Mouse (Mus musculus): Measurements from ENCODE around the gene 1600014C23Rik. TPM values are rescaled to one million over a fixed set of nuclear protein-coding genes. Genes with fewer than 3 reads are reported as not detected.

1600014C23Rik gene
- polyA plus RNA-seq, 1 experiment from 2014 or later = not detected

GRCm38 (mm10) chr17:45726249-45726648, 7.4 kb downstream of the 1600014C23Rik start:
- DNase-seq (ENCODE audit: low spot score) (peak; percentile 82), ATAC-seq (peak; percentile 83)
- TF ChIP-seq CTCF (IDR thresholded peaks at IDR 0.05) (no peak), EP300 (IDR thresholded peaks at IDR 0.05) (no peak)
- H3K9me3 ChIP-seq (ENCODE audit: low read length) = no peaks in the 10 kb centered on the region
- H3K4me1 ChIP-seq (ENCODE audit: insufficient read depth, low read depth, low read length) = peaks cover 3% of the 10 kb centered on the region; the same call in 1 of the 2 replicates
- H3K27ac ChIP-seq (ENCODE audit: low read length) = peak overlapping the region; percentile 79; the same call in 1 of the 2 replicates
- H3K9ac ChIP-seq (replicated peaks; ENCODE audit: low read depth) = no peak overlapping the region
- H3K4me3 ChIP-seq (ENCODE audit: low read depth, low read length) = no peak overlapping the region
- no peaks in the 10 kb centered on the region for H3K36me3 ChIP-seq (ENCODE audit: insufficient read depth, low read length)
- H3K4me2 ChIP-seq (replicated peaks; ENCODE audit: low read depth, low read length) = no peak overlapping the region
- no peaks in the 10 kb centered on the region for H3K27me3 ChIP-seq (replicated peaks; ENCODE audit: insufficient read depth, low read length)
- WGBS = 31% methylated on average over 7 of the region's 7 CpGs

- Histone ChIP-seq H3K36me3 (ENCODE audit: insufficient read depth, low read length) (no peaks in the 10 kb centered on the region), H3K4me3 (ENCODE audit: low read depth, low read length) (no peak overlapping the region), H3K27ac (ENCODE audit: low read length) (no peak overlapping the region), H3K9me3 (ENCODE audit: low read length) (no peaks in the 10 kb centered on the region), H3K4me2 (replicated peaks; ENCODE audit: low read depth, low read length) (0 out of 2 replicates have a peak overlapping the region, but pooled peaks have one; percentile 75), H3K9ac (replicated peaks; ENCODE audit: low read depth) (no peak overlapping the region), H3K4me1 (ENCODE audit: insufficient read depth, low read depth, low read length) (peaks cover 3% of the 10 kb centered on the region; the same call in 1 of the 2 replicates), H3K27me3 (replicated peaks; ENCODE audit: insufficient read depth, low read length) (no peaks in the 10 kb centered on the region)
- ATAC-seq = no peak
- TF ChIP-seq EP300 (IDR thresholded peaks at IDR 0.05) (no peak), CTCF (IDR thresholded peaks at IDR 0.05) (no peak)
- DNase-seq (ENCODE audit: low spot score) = no peak
- 85% methylated on average over 10 of the region's 10 CpGs for WGBS
These were observed 9.1 kb downstream of the 1600014C23Rik start for GRCm38 (mm10) chr17:45724574-45724921.

- no peak overlapping the region for H3K27ac ChIP-seq (ENCODE audit: low read length)
- H3K36me3 ChIP-seq (ENCODE audit: insufficient read depth, low read length) = no peaks in the 10 kb centered on the region
- H3K9me3 ChIP-seq (ENCODE audit: low read length) = no peaks in the 10 kb centered on the region
- DNase-seq (ENCODE audit: low spot score) (peak; percentile 90), ATAC-seq (peak; percentile 58)
- H3K4me1 ChIP-seq (ENCODE audit: insufficient read depth, low read depth, low read length) = peaks cover 3% of the 10 kb centered on the region; the same call in 1 of the 2 replicates
- no peak for TF ChIP-seq EP300 (IDR thresholded peaks at IDR 0.05)
- TF ChIP-seq CTCF (IDR thresholded peaks at IDR 0.05) = peak; percentile 99
- peak overlapping the region; percentile 75 for H3K4me2 ChIP-seq (replicated peaks; ENCODE audit: low read depth, low read length)
- WGBS = 4% methylated on average over 25 of the region's 25 CpGs
- H3K9ac ChIP-seq (replicated peaks; ENCODE audit: low read depth) = peak overlapping the region; percentile 32; the same call in 1 of the 2 replicates
- H3K4me3 ChIP-seq (ENCODE audit: low read depth, low read length) = peak overlapping the region; percentile 36
- H3K27me3 ChIP-seq (replicated peaks; ENCODE audit: insufficient read depth, low read length) = no peaks in the 10 kb centered on the region
These were observed 9.7 kb downstream of the 1600014C23Rik start for GRCm38 (mm10) chr17:45723732-45724573.

GRCm38 (mm10) chr17:45718323-45718722, 15.3 kb downstream of the 1600014C23Rik start:
- Histone ChIP-seq H3K9me3 (ENCODE audit: low read length) (no peaks in the 10 kb centered on the region), H3K27ac (ENCODE audit: low read length) (no peak overlapping the region), H3K4me3 (ENCODE audit: low read depth, low read length) (no peak overlapping the region), H3K4me2 (replicated peaks; ENCODE audit: low read depth, low read length) (no peak overlapping the region), H3K27me3 (replicated peaks; ENCODE audit: insufficient read depth, low read length) (no peaks in the 10 kb centered on the region), H3K9ac (replicated peaks; ENCODE audit: low read depth) (no peak overlapping the region), H3K4me1 (ENCODE audit: insufficient read depth, low read depth, low read length) (no peaks in the 10 kb centered on the region), H3K36me3 (ENCODE audit: insufficient read depth, low read length) (no peaks in the 10 kb centered on the region)
- TF ChIP-seq CTCF (IDR thresholded peaks at IDR 0.05) (peak; percentile 89), EP300 (IDR thresholded peaks at IDR 0.05) (no peak)
- under 1% methylated on average over 10 of the region's 10 CpGs for WGBS
- DNase-seq (ENCODE audit: low spot score) (peak; percentile 81), ATAC-seq (peak; percentile 73)

GRCm38 (mm10) chr17:45711525-45711924, 22.1 kb downstream of the 1600014C23Rik start:
- H3K4me3 ChIP-seq (ENCODE audit: low read depth, low read length) = no peak overlapping the region
- H3K4me1 ChIP-seq (ENCODE audit: insufficient read depth, low read depth, low read length) = no peaks in the 10 kb centered on the region
- no peaks in the 10 kb centered on the region for H3K9me3 ChIP-seq (ENCODE audit: low read length)
- no peaks in the 10 kb centered on the region for H3K27me3 ChIP-seq (replicated peaks; ENCODE audit: insufficient read depth, low read length)
- H3K4me2 ChIP-seq (replicated peaks; ENCODE audit: low read depth, low read length) = no peak overlapping the region
- no peak overlapping the region for H3K9ac ChIP-seq (replicated peaks; ENCODE audit: low read depth)
- TF ChIP-seq EP300 (IDR thresholded peaks at IDR 0.05) = no peak
- no peak for TF ChIP-seq CTCF (IDR thresholded peaks at IDR 0.05)
- no peak overlapping the region for H3K27ac ChIP-seq (ENCODE audit: low read length)
- ATAC-seq (no peak), DNase-seq (ENCODE audit: low spot score) (no peak)
- WGBS = 41% methylated on average over 3 of the region's 3 CpGs
- H3K36me3 ChIP-seq (ENCODE audit: insufficient read depth, low read length) = no peaks in the 10 kb centered on the region

- Histone ChIP-seq H3K36me3 (ENCODE audit: insufficient read depth, low read length) (no peaks in the 10 kb centered on the region), H3K4me2 (replicated peaks; ENCODE audit: low read depth, low read length) (no peak overlapping the region), H3K4me3 (ENCODE audit: low read depth, low read length) (no peak overlapping the region), H3K27me3 (replicated peaks; ENCODE audit: insufficient read depth, low read length) (no peaks in the 10 kb centered on the region), H3K4me1 (ENCODE audit: insufficient read depth, low read depth, low read length) (no peaks in the 10 kb centered on the region), H3K27ac (ENCODE audit: low read length) (no peak overlapping the region), H3K9me3 (ENCODE audit: low read length) (no peaks in the 10 kb centered on the region), H3K9ac (replicated peaks; ENCODE audit: low read depth) (no peak overlapping the region)
- 69% methylated on average over 8 of the region's 8 CpGs for WGBS
- no peak for ATAC-seq
- no peak for TF ChIP-seq CTCF (IDR thresholded peaks at IDR 0.05)
- DNase-seq (ENCODE audit: low spot score) = no peak
These were observed 23.2 kb downstream of the 1600014C23Rik start for GRCm38 (mm10) chr17:45710407-45710806.

All from lung, postnatal 0 days (tissue).